Mouse (Mus musculus): ENCODE results near the gene Slc17a1. TPM values are rescaled to one million over a fixed set of nuclear protein-coding genes. Genes with fewer than 3 reads are reported as not detected.

The Slc17a1 gene
- total and polyA plus RNA-seq, 3 experiments = 0.82 TPM; not detected in 2

DNA sequence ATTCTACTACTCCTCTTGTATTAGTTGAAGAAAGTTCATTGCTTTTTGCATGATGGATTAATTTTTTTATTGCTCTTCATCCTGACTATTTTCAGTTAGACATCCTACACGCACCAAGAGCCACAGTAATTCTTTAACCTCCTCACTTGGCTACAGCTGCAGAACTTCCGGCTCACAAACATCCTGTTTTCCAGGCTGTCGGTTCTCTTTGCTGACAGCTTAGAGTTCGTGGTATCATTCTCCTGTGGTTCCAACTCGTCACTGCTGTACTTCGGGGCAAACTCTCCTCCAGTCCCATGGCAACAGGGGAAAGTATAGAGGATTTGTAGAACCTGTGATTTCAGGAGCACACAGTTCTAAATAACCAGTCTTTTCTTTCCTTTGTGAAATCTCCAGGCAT is 30.7 kb downstream of the Slc17a1 start:
- Histone ChIP-seq H3K36me3 (replicated peaks) (no peaks in the 10 kb centered on the region), H3K27me3 (ENCODE audit: insufficient read depth, low read length) (peaks cover 4% of the 10 kb centered on the region; the same call in 1 of the 2 replicates), H3K4me1 (ENCODE audit: insufficient read depth, low read depth, low read length) (no peaks in the 10 kb centered on the region), H3K9me3 (replicated peaks) (no peaks in the 10 kb centered on the region), H3K4me3 (ENCODE audit: low read depth, low read length) (no peak overlapping the region)
- DNase-seq (ENCODE audit: low spot score) = no peak
- no peak for ATAC-seq (ENCODE audit: extremely low read depth, insufficient number of reproducible peaks, low FRiP score, poor library complexity, severe bottlenecking)
- TF ChIP-seq CTCF (IDR thresholded peaks at IDR 0.05; ENCODE audit: low read depth, low read length) (no peak), GATA2 (IDR thresholded peaks at IDR 0.05; ENCODE audit: borderline replicate concordance, low read depth, low read length) (no peak), POLR2AphosphoS5 (IDR thresholded peaks at IDR 0.05; ENCODE audit: insufficient replicate concordance, low read depth, low read length) (no peak), TAL1 (conservative IDR thresholded peaks at IDR 0.05; ENCODE audit: low read depth, low read length) (no peak), GATA1 (IDR thresholded peaks at IDR 0.05; ENCODE audit: borderline replicate concordance, low read length) (no peak)

DNA sequence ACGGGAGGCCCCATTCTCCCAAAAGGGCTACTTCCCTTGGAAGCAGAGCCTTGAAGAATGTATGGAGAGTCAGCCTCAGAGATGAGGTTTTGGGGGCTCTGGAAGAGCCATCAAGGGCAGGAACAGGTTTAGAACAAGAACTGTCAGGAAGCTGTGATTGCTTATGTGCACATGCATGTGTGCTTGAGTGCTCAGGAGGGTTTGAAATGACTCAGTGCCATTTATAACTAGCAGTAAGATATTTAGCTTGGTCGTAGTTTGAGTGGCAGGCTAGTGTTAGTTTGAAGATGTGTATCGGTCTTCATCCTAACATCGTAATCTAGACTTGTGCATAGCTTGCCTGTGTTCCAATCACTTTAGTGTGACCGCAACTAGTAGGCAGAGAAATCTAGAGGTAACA is 39.4 kb downstream of the Slc17a1 start:
- TF ChIP-seq CTCF (IDR thresholded peaks at IDR 0.05; ENCODE audit: low read depth, low read length) (no peak), TAL1 (conservative IDR thresholded peaks at IDR 0.05; ENCODE audit: low read depth, low read length) (no peak), GATA2 (IDR thresholded peaks at IDR 0.05; ENCODE audit: borderline replicate concordance, low read depth, low read length) (no peak), POLR2AphosphoS5 (IDR thresholded peaks at IDR 0.05; ENCODE audit: insufficient replicate concordance, low read depth, low read length) (no peak), GATA1 (IDR thresholded peaks at IDR 0.05; ENCODE audit: borderline replicate concordance, low read length) (no peak)
- H3K4me1 ChIP-seq (ENCODE audit: insufficient read depth, low read depth, low read length) = no peaks in the 10 kb centered on the region
- no peak for DNase-seq (ENCODE audit: low spot score)

DNA sequence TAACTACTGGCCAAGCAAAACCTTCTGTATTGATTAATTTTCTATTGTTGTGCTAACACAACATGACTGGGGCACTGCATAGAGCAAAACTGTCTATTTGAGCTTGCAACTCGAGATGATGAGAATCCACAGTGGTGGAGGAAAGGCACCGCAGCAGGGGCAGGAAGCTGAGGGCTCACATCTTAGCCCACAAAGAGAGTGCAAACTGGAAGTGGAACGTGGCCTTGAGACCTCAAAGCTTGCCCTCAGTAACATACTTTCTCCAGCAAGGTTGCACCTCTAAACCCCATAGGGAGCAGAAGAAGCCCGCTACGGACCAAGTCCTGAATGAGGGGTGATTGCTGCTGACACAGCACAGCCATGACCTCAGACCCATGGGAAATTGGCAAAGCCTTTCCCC is 42.6 kb downstream of the Slc17a1 start:
- Histone ChIP-seq H3K36me3 (replicated peaks) (no peaks in the 10 kb centered on the region), H3K4me3 (ENCODE audit: low read depth, low read length) (no peak overlapping the region), H3K4me1 (ENCODE audit: insufficient read depth, low read depth, low read length) (no peaks in the 10 kb centered on the region), H3K9me3 (replicated peaks) (no peaks in the 10 kb centered on the region), H3K27me3 (ENCODE audit: insufficient read depth, low read length) (0 out of 2 replicates have a peak, but pooled peaks cover 3% of the 10 kb centered on the region)
- no peak for DNase-seq (ENCODE audit: low spot score)
- TF ChIP-seq TAL1 (conservative IDR thresholded peaks at IDR 0.05; ENCODE audit: low read depth, low read length) = no peak
- no peak for TF ChIP-seq GATA2 (IDR thresholded peaks at IDR 0.05; ENCODE audit: borderline replicate concordance, low read depth, low read length)
- TF ChIP-seq GATA1 (IDR thresholded peaks at IDR 0.05; ENCODE audit: borderline replicate concordance, low read length) = no peak
- TF ChIP-seq CTCF (IDR thresholded peaks at IDR 0.05; ENCODE audit: low read depth, low read length) = no peak
- TF ChIP-seq POLR2AphosphoS5 (IDR thresholded peaks at IDR 0.05; ENCODE audit: insufficient replicate concordance, low read depth, low read length) = no peak
- ATAC-seq (ENCODE audit: extremely low read depth, insufficient number of reproducible peaks, low FRiP score, poor library complexity, severe bottlenecking) = no peak

More for the DNA sequence above, 39.4 kb downstream of the Slc17a1 start:
- Histone ChIP-seq H3K36me3 (replicated peaks) (no peaks in the 10 kb centered on the region), H3K27me3 (ENCODE audit: insufficient read depth, low read length) (0 out of 2 replicates have a peak, but pooled peaks cover 7% of the 10 kb centered on the region), H3K9me3 (replicated peaks) (no peaks in the 10 kb centered on the region), H3K4me3 (ENCODE audit: low read depth, low read length) (no peak overlapping the region)
- ATAC-seq (ENCODE audit: extremely low read depth, insufficient number of reproducible peaks, low FRiP score, poor library complexity, severe bottlenecking) = no peak

DNA sequence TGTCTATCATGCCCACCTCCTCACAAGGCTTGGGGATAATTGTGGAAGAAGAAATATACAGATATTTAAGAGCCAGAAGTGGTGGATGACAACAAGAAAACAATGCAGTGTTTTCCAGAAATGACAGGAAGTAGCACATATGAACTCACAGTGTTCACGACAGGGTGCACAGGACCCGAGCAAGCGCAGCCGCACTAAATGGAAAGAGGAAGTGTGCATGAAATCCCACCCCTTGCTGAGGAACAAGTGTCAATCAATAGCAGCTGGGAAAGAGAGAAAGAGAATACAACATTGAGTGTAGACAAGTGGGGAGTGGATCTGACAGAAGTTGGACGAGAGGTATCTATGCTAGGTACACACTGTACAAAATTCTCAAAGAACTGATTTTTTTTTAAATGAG is 43.8 kb downstream of the Slc17a1 start:
- Histone ChIP-seq H3K9me3 (replicated peaks) (no peaks in the 10 kb centered on the region), H3K4me3 (ENCODE audit: low read depth, low read length) (no peak overlapping the region), H3K27me3 (ENCODE audit: insufficient read depth, low read length) (peaks cover 10% of the 10 kb centered on the region), H3K4me1 (ENCODE audit: insufficient read depth, low read depth, low read length) (no peaks in the 10 kb centered on the region), H3K36me3 (replicated peaks) (no peaks in the 10 kb centered on the region)
- DNase-seq (ENCODE audit: low spot score) (no peak), ATAC-seq (ENCODE audit: extremely low read depth, insufficient number of reproducible peaks, low FRiP score, poor library complexity, severe bottlenecking) (no peak)
- no peak for TF ChIP-seq CTCF (IDR thresholded peaks at IDR 0.05; ENCODE audit: low read depth, low read length)
- TF ChIP-seq POLR2AphosphoS5 (IDR thresholded peaks at IDR 0.05; ENCODE audit: insufficient replicate concordance, low read depth, low read length) = no peak
- no peak for TF ChIP-seq TAL1 (conservative IDR thresholded peaks at IDR 0.05; ENCODE audit: low read depth, low read length)
- no peak for TF ChIP-seq GATA2 (IDR thresholded peaks at IDR 0.05; ENCODE audit: borderline replicate concordance, low read depth, low read length)
- no peak for TF ChIP-seq GATA1 (IDR thresholded peaks at IDR 0.05; ENCODE audit: borderline replicate concordance, low read length)

DNA sequence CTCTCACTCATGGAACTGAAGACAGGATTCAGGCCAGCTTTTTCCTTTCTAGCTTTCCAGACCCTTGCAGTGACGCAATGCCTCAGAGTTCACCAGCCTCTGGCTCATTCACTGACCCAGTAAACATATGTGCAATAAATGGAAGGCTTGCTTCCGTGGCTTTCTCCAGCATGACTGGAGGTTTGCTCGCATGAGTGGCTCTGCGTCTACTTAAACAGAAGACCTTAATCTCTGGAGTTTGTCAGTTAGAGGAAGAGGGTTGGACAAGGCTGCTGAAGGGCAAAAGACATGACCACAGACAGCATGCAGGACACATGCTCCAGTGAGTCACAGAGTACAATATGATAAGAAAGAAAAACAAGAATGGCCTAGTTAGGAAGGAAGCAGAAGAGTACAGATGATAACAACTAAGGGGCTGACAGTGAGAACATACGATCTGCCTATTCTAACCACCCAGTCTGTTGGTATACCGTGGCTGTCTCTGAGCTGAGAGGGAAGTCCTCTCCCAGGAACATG is 46.3 kb downstream of the Slc17a1 start:
- DNase-seq (ENCODE audit: low spot score) = no peak
- ATAC-seq (ENCODE audit: extremely low read depth, insufficient number of reproducible peaks, low FRiP score, poor library complexity, severe bottlenecking) = peak; percentile 93
- no peak overlapping the region for H3K4me3 ChIP-seq (ENCODE audit: low read depth, low read length)

DNA sequence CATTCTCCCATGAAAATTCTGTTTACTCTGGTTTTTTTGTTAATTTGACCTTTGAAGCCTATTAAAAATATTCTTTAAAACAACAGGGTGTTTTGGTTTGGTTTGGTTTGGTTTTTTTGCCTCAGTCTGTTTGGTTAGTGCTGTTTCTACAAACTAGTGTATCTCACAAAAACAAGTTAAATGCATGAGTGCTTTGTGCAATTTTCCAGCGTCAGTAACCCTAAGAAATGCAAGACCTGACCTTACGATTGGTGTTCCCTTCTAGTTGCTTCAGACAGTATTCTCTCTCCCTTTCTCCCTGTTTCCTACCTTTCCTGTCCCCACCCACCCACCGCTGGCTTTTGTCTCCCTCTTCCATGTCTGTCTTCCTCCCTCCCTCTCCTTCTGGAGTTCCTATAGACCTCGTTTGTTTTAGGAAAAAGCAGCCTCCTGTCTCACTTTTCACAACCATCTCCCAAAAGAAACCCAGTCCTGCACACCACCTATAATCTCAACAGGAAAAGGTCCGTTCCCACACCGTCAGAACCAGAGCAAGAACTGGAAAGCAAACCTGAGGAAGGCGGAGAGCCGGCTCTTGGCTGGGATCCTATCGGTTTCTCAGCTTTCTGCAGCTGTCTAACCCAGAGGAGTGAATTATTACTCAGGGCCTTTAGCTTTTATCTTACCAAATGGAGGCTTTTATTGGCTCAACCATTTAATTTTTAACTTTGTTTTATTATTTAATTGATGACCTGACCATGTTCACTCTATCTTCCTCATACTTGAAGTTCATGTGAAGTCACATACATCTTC is 47.0 kb downstream of the Slc17a1 start, which contains the start of gene Slc17a4:
Slc17a4 (minus strand) TSS at position 634 of the 792 bp plus-strand sequence.
- ATAC-seq (ENCODE audit: extremely low read depth, insufficient number of reproducible peaks, low FRiP score, poor library complexity, severe bottlenecking) = no peak
- no peak for DNase-seq (ENCODE audit: low spot score)
- H3K36me3 ChIP-seq (replicated peaks) = no peaks in the 10 kb centered on the region
- peaks cover 10% of the 10 kb centered on the region for H3K27me3 ChIP-seq (ENCODE audit: insufficient read depth, low read length)
- TF ChIP-seq TAL1 (conservative IDR thresholded peaks at IDR 0.05; ENCODE audit: low read depth, low read length) = no peak
- no peak for TF ChIP-seq GATA1 (IDR thresholded peaks at IDR 0.05; ENCODE audit: borderline replicate concordance, low read length)
- TF ChIP-seq CTCF (IDR thresholded peaks at IDR 0.05; ENCODE audit: low read depth, low read length) = no peak
- TF ChIP-seq GATA2 (IDR thresholded peaks at IDR 0.05; ENCODE audit: borderline replicate concordance, low read depth, low read length) = no peak
- no peak for TF ChIP-seq POLR2AphosphoS5 (IDR thresholded peaks at IDR 0.05; ENCODE audit: insufficient replicate concordance, low read depth, low read length)
- no peaks in the 10 kb centered on the region for H3K9me3 ChIP-seq (replicated peaks)
- no peaks in the 10 kb centered on the region for H3K4me1 ChIP-seq (ENCODE audit: insufficient read depth, low read depth, low read length)
- no peak within 1 kb of the TSS for H3K4me3 ChIP-seq (ENCODE audit: low read depth, low read length)

More for the DNA sequence above, 46.3 kb downstream of the Slc17a1 start:
- Histone ChIP-seq H3K4me1 (ENCODE audit: insufficient read depth, low read depth, low read length) (no peaks in the 10 kb centered on the region), H3K36me3 (replicated peaks) (no peaks in the 10 kb centered on the region), H3K9me3 (replicated peaks) (no peaks in the 10 kb centered on the region), H3K27me3 (ENCODE audit: insufficient read depth, low read length) (peaks cover 10% of the 10 kb centered on the region)
- no peak for TF ChIP-seq GATA2 (IDR thresholded peaks at IDR 0.05; ENCODE audit: borderline replicate concordance, low read depth, low read length)
- no peak for TF ChIP-seq TAL1 (conservative IDR thresholded peaks at IDR 0.05; ENCODE audit: low read depth, low read length)
- no peak for TF ChIP-seq GATA1 (IDR thresholded peaks at IDR 0.05; ENCODE audit: borderline replicate concordance, low read length)

All from G1E (cell line).